Mouse (Mus musculus) forebrain, embryonic 15.5 days (tissue): Measurements from ENCODE around the gene Dnajc5g. TPM values are rescaled to one million over a fixed set of nuclear protein-coding genes. Genes with fewer than 3 reads are reported as not detected.

ENCODE experiments used
- ATAC-seq: fragments of 200-750 bp; cut with Nextera tagmentation; replicated peaks from 2 replicates; pipeline ENCODE4 v1.8.0; 2017; ENCODE audit warnings: mild to moderate bottlenecking, moderate TSS enrichment, moderate library complexity
- H3K27ac ChIP-seq: fragments of 300-500 bp; sonication (generic); replicated peaks from 2 replicates; pipeline ENCODE4 v1.5.1; 2015; ENCODE audit warnings: mild to moderate bottlenecking, inconsistent platforms
- H3K27me3 ChIP-seq: fragments of 300-500 bp; sonication (generic); 2 replicates; pipeline ENCODE4 v1.6.1; 2015; ENCODE audit warnings: inconsistent platforms
- H3K36me3 ChIP-seq: fragments of 300-500 bp; sonication (generic); 2 replicates; pipeline ENCODE4 v1.6.1; 2015; ENCODE audit warnings: mild to moderate bottlenecking, inconsistent platforms
- H3K4me1 ChIP-seq: fragments of 300-500 bp; sonication (generic); 2 replicates; pipeline ENCODE4 v1.6.1; 2015; ENCODE audit warnings: inconsistent platforms
- H3K4me2 ChIP-seq: fragments of 300-500 bp; sonication (generic); replicated peaks from 2 replicates; pipeline ENCODE4 v1.6.1; 2015; ENCODE audit warnings: mild to moderate bottlenecking, inconsistent platforms
- H3K4me3 ChIP-seq: fragments of 300-500 bp; sonication (generic); 2 replicates; pipeline ENCODE4 v1.5.1; 2015; ENCODE audit warnings: mild to moderate bottlenecking, inconsistent platforms
- H3K9ac ChIP-seq: fragments of 300-500 bp; sonication (generic); replicated peaks from 2 replicates; pipeline ENCODE4 v1.6.1; 2015; ENCODE audit warnings: mild to moderate bottlenecking, inconsistent platforms
- H3K9me3 ChIP-seq: fragments of 300-500 bp; sonication (generic); 2 replicates; pipeline ENCODE4 v1.6.1; 2016; ENCODE audit warnings: inconsistent platforms
- WGBS: fragments of 180-500 bp; shearing (Covaris S2); methylation state at CpG from one replicate; pipeline ENCODE4 v1.1.7; 2015; ENCODE audit warnings: mixed read lengths; 5-methylcytosine and 5-hydroxymethylcytosine counted together
- polyA plus RNA-seq: library from polyadenylated mRNA; unstranded; fragments of >200 nt; fragmentation: Nextera tagmentation; extraction: Ambion mirVana; gene quantifications from 2 replicates; pipeline ENCODE4 v1.2.1, GENCODE M21; 2015

The Dnajc5g gene
- polyA plus RNA-seq, 1 experiment from 2014 or later, result not detected

GRCm38 (mm10) chr5:31116912-31117311, 10.8 kb downstream of the Dnajc5g start:
- Histone ChIP-seq H3K9me3 (no peaks in the 10 kb centered on the region), H3K36me3 (no peaks in the 10 kb centered on the region), H3K4me1 (no peaks in the 10 kb centered on the region), H3K9ac (no peak overlapping the region), H3K27me3 (no peaks in the 10 kb centered on the region), H3K27ac (no peak overlapping the region), H3K4me2 (no peak overlapping the region), H3K4me3 (no peak overlapping the region)
- WGBS, result 33% methylated on average over 10 of the region's 10 CpGs
- no peak for ATAC-seq

- Histone ChIP-seq H3K27ac (no peak overlapping the region), H3K4me3 (no peak overlapping the region), H3K4me2 (no peak overlapping the region), H3K36me3 (no peaks in the 10 kb centered on the region), H3K27me3 (no peaks in the 10 kb centered on the region), H3K9ac (no peak overlapping the region), H3K4me1 (no peaks in the 10 kb centered on the region), H3K9me3 (no peaks in the 10 kb centered on the region)
- no peak for ATAC-seq
- WGBS, result 89% methylated on average over 8 of the region's 8 CpGs
Observed at GRCm38 (mm10) chr5:31121111-31121510, 15.0 kb downstream of the Dnajc5g start.

- H3K36me3 ChIP-seq, result no peaks in the 10 kb centered on the region
- H3K9ac ChIP-seq, result no peak overlapping the region
- H3K4me2 ChIP-seq, result no peak overlapping the region
- ATAC-seq, result no peak
- H3K9me3 ChIP-seq, result no peaks in the 10 kb centered on the region
- H3K27me3 ChIP-seq, result no peaks in the 10 kb centered on the region
- no peak overlapping the region for H3K4me3 ChIP-seq
- 44% methylated on average over 2 of the region's 2 CpGs for WGBS
- no peaks in the 10 kb centered on the region for H3K4me1 ChIP-seq
- no peak overlapping the region for H3K27ac ChIP-seq
Observed at GRCm38 (mm10) chr5:31123481-31123880, 17.4 kb downstream of the Dnajc5g start.

- no peaks in the 10 kb centered on the region for H3K4me1 ChIP-seq
- no peaks in the 10 kb centered on the region for H3K9me3 ChIP-seq
- no peak overlapping the region for H3K4me3 ChIP-seq
- no peak overlapping the region for H3K4me2 ChIP-seq
- H3K27ac ChIP-seq, result no peak overlapping the region
- H3K27me3 ChIP-seq, result no peaks in the 10 kb centered on the region
- no peak for ATAC-seq
- WGBS, result 41% methylated on average over 5 of the region's 5 CpGs
- H3K36me3 ChIP-seq, result no peaks in the 10 kb centered on the region
- H3K9ac ChIP-seq, result no peak overlapping the region
Observed at GRCm38 (mm10) chr5:31126050-31126449, 20.0 kb downstream of the Dnajc5g start.

- Histone ChIP-seq H3K27ac (no peak overlapping the region), H3K27me3 (peaks cover 60% of the 10 kb centered on the region), H3K36me3 (0 out of 2 replicates have a peak, but pooled peaks cover 3% of the 10 kb centered on the region), H3K4me3 (peak overlapping the region; percentile 30), H3K4me2 (peak overlapping the region; percentile 46), H3K9ac (no peak overlapping the region), H3K4me1 (peaks cover 21% of the 10 kb centered on the region), H3K9me3 (no peaks in the 10 kb centered on the region)
- WGBS, result under 1% methylated on average over 33 of the region's 33 CpGs
- ATAC-seq, result no peak
Observed at GRCm38 (mm10) chr5:31136730-31137424, 30.8 kb downstream of the Dnajc5g start.

GRCm38 (mm10) chr5:31137658-31138057, 31.6 kb downstream of the Dnajc5g start:
- peaks cover 60% of the 10 kb centered on the region for H3K27me3 ChIP-seq
- WGBS, result under 1% methylated on average over 13 of the region's 13 CpGs
- peaks cover 21% of the 10 kb centered on the region for H3K4me1 ChIP-seq
- peak overlapping the region; percentile 46 for H3K4me2 ChIP-seq
- no peaks in the 10 kb centered on the region for H3K9me3 ChIP-seq
- ATAC-seq, result no peak
- no peak overlapping the region for H3K27ac ChIP-seq
- H3K9ac ChIP-seq, result no peak overlapping the region
- H3K4me3 ChIP-seq, result peak overlapping the region; percentile 30
- H3K36me3 ChIP-seq, result 0 out of 2 replicates have a peak, but pooled peaks cover 3% of the 10 kb centered on the region

- H3K4me2 ChIP-seq, result peak within 1 kb of the TSS; percentile 46
- H3K9ac ChIP-seq, result 0 out of 2 replicates have a peak within 1 kb of the TSS, but pooled peaks have one; percentile 1
- ATAC-seq, result no peak
- peaks cover 60% of the 10 kb centered on the region for H3K27me3 ChIP-seq
- H3K9me3 ChIP-seq, result no peaks in the 10 kb centered on the region
- H3K4me1 ChIP-seq, result peaks cover 21% of the 10 kb centered on the region
- H3K36me3 ChIP-seq, result 0 out of 2 replicates have a peak, but pooled peaks cover 3% of the 10 kb centered on the region
- peak within 1 kb of the TSS; percentile 30 for H3K4me3 ChIP-seq
- no peak within 1 kb of the TSS for H3K27ac ChIP-seq
- whole genome bisulfite sequencing, result 1% methylated on average over 52 of the region's 52 CpGs
Observed at GRCm38 (mm10) chr5:31138241-31138967, 32.3 kb downstream of the Dnajc5g start, which contains the start of gene Ucn. TSS of gene Ucn (minus strand) at chr5:31138829.

- no peak for ATAC-seq
- no peak overlapping the region; the same call in 1 of the 2 replicates for H3K4me3 ChIP-seq
- H3K4me2 ChIP-seq, result 0 out of 2 replicates have a peak overlapping the region, but pooled peaks have one; percentile 46
- 0 out of 2 replicates have a peak, but pooled peaks cover 3% of the 10 kb centered on the region for H3K36me3 ChIP-seq
- no peak overlapping the region for H3K27ac ChIP-seq
- H3K27me3 ChIP-seq, result peaks cover 55% of the 10 kb centered on the region
- 18% methylated on average over 9 of the region's 9 CpGs for WGBS
- H3K9me3 ChIP-seq, result no peaks in the 10 kb centered on the region
- H3K4me1 ChIP-seq, result peaks cover 21% of the 10 kb centered on the region
- H3K9ac ChIP-seq, result no peak overlapping the region
Observed at GRCm38 (mm10) chr5:31138968-31139425, 32.9 kb downstream of the Dnajc5g start.

- no peaks in the 10 kb centered on the region for H3K9me3 ChIP-seq
- H3K36me3 ChIP-seq, result peaks cover 1% of the 10 kb centered on the region; the same call in 1 of the 2 replicates
- peaks cover 12% of the 10 kb centered on the region for H3K4me1 ChIP-seq
- H3K27me3 ChIP-seq, result no peaks in the 10 kb centered on the region
- 70% methylated on average over 4 of the region's 4 CpGs for WGBS
- no peak overlapping the region for H3K4me2 ChIP-seq
- no peak overlapping the region for H3K9ac ChIP-seq
- no peak overlapping the region for H3K27ac ChIP-seq
- ATAC-seq, result no peak
- H3K4me3 ChIP-seq, result no peak overlapping the region
Observed at GRCm38 (mm10) chr5:31149781-31150180, 43.7 kb downstream of the Dnajc5g start.

- Histone ChIP-seq H3K9ac (no peak overlapping the region), H3K27me3 (no peaks in the 10 kb centered on the region), H3K4me1 (peaks cover 15% of the 10 kb centered on the region), H3K27ac (no peak overlapping the region), H3K4me2 (no peak overlapping the region), H3K9me3 (no peaks in the 10 kb centered on the region), H3K4me3 (no peak overlapping the region), H3K36me3 (peaks cover 9% of the 10 kb centered on the region)
- 83% methylated on average over 3 of the region's 3 CpGs for WGBS
- no peak for ATAC-seq
Observed at GRCm38 (mm10) chr5:31151746-31152145, 45.7 kb downstream of the Dnajc5g start.

- peak; percentile 47 for ATAC-seq
- H3K9me3 ChIP-seq, result no peaks in the 10 kb centered on the region
- peak overlapping the region; percentile 80 for H3K4me2 ChIP-seq
- 35% methylated on average over 6 of the region's 6 CpGs for WGBS
- H3K36me3 ChIP-seq, result peaks cover 28% of the 10 kb centered on the region
- H3K27me3 ChIP-seq, result no peaks in the 10 kb centered on the region
- peak overlapping the region; percentile 81 for H3K9ac ChIP-seq
- H3K4me1 ChIP-seq, result peaks cover 15% of the 10 kb centered on the region
- H3K27ac ChIP-seq, result peak overlapping the region; percentile 77
- H3K4me3 ChIP-seq, result peak overlapping the region; percentile 81
Observed at GRCm38 (mm10) chr5:31153516-31154151, 47.5 kb downstream of the Dnajc5g start.

GRCm38 (mm10) chr5:31154152-31154553, 48.1 kb downstream of the Dnajc5g start, which contains the start of gene Mpv17:
TSS of gene Mpv17 (minus strand) at chr5:31154251.
- peak; percentile 94 for ATAC-seq
- WGBS, result under 1% methylated on average over 19 of the region's 19 CpGs

More at GRCm38 (mm10) chr5:31154152-31154553, 48.1 kb downstream of the Dnajc5g start, which contains the start of gene Mpv17:
- H3K27me3 ChIP-seq, result no peaks in the 10 kb centered on the region
- peak within 1 kb of the TSS; percentile 81 for H3K9ac ChIP-seq
- peak within 1 kb of the TSS; percentile 80 for H3K4me2 ChIP-seq
- peak within 1 kb of the TSS; percentile 81 for H3K4me3 ChIP-seq
- H3K27ac ChIP-seq, result peak within 1 kb of the TSS; percentile 77
- peaks cover 15% of the 10 kb centered on the region for H3K4me1 ChIP-seq
- peaks cover 32% of the 10 kb centered on the region for H3K36me3 ChIP-seq
- no peaks in the 10 kb centered on the region for H3K9me3 ChIP-seq
